Mouse (Mus musculus) intestine, embryonic 14.5 days (tissue): ENCODE measurements around the gene Sorbs2. TPM values are rescaled to one million over a fixed set of nuclear protein-coding genes. Genes with fewer than 3 reads are reported as not detected.

Source experiments
- ATAC-seq: fragments of 200-750 bp; cut with Nextera tagmentation; replicated peaks from 2 replicates; pipeline ENCODE4 v1.8.0; 2017; ENCODE audit warnings: low read depth, moderate number of reproducible peaks, moderate TSS enrichment, moderate library complexity; ENCODE audit not compliant: low FRiP score, low TSS enrichment
- DNase-seq: peaks from one replicate; pipeline ENCODE4 v3.0.0-alpha.2; 2018; ENCODE audit warnings: low spot score
- H3K27ac ChIP-seq: fragments of 300-500 bp; sonication (generic); 2 replicates; pipeline ENCODE4 v1.5.1; 2014; ENCODE audit warnings: low read depth, mild to moderate bottlenecking, control low read depth
- H3K27me3 ChIP-seq: fragments of 300-500 bp; sonication (generic); replicated peaks from 2 replicates; pipeline ENCODE4 v1.6.1; 2014; ENCODE audit warnings: low read length, control low read depth; ENCODE audit not compliant: control insufficient read depth, insufficient read depth
- H3K36me3 ChIP-seq: fragments of 300-500 bp; sonication (generic); 2 replicates; pipeline ENCODE4 v1.6.1; 2014; ENCODE audit warnings: low read length, control low read depth; ENCODE audit not compliant: control insufficient read depth, insufficient read depth
- H3K4me1 ChIP-seq: fragments of 300-500 bp; sonication (generic); replicated peaks from 2 replicates; pipeline ENCODE4 v1.6.1; 2014; ENCODE audit warnings: low read length, control low read depth, mixed read lengths; ENCODE audit not compliant: control insufficient read depth, insufficient read depth
- H3K4me2 ChIP-seq: fragments of 300-500 bp; sonication (generic); 2 replicates; pipeline ENCODE4 v1.6.1; 2014; ENCODE audit warnings: low read length
- H3K4me3 ChIP-seq: fragments of 300-500 bp; sonication (generic); 2 replicates; pipeline ENCODE4 v1.5.1; 2014; ENCODE audit warnings: low read depth, low read length, control low read depth, mixed read lengths
- H3K9ac ChIP-seq: fragments of 300-500 bp; sonication (generic); 2 replicates; pipeline ENCODE4 v1.6.1; 2014; ENCODE audit warnings: mild to moderate bottlenecking, low read length
- H3K9me3 ChIP-seq: fragments of 300-500 bp; sonication (generic); 2 replicates; pipeline ENCODE4 v1.6.1; 2016; ENCODE audit warnings: low read length, control low read depth; ENCODE audit not compliant: control insufficient read depth
- WGBS: fragments of 180-500 bp; shearing (Covaris S2); extraction: QIAGEN DNeasy Blood & Tissue Kit; methylation state at CpG from one replicate; pipeline ENCODE4 v1.1.7; 2014; 5-methylcytosine and 5-hydroxymethylcytosine counted together
- polyA plus RNA-seq: library from polyadenylated mRNA; unstranded; fragments of >200 nt; fragmentation: Nextera tagmentation; extraction: Ambion mirVana; gene quantifications from 2 replicates; pipeline ENCODE4 v1.2.1, GENCODE M21; 2014

The Sorbs2 gene
- polyA plus RNA-seq, 1 experiment from 2014 or later = 31.4 TPM

DNA sequence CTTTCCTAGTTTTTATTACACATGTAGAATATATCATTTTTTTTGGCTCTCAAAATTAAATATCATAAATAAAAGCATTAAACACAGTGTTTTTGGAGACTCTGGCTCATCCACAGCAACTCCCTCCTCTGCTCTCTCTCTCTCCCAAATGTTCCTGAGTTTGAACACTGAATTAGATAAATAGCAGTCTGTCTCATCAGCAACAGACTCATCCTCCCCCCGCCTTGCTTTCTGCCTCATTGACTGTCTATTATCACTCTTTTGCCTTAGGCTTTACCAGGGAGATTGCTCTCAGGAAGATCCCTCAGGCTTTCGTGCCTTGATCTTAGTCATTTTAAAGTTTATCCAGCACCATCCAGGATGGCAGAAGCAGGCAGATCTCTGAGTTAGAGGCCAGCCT lies 91.3 kb downstream of the Sorbs2 start:
- Histone ChIP-seq H3K9me3 (no peaks in the 10 kb centered on the region), H3K4me2 (no peak overlapping the region), H3K36me3 (no peaks in the 10 kb centered on the region), H3K27me3 (no peaks in the 10 kb centered on the region), H3K27ac (no peak overlapping the region), H3K4me1 (no peaks in the 10 kb centered on the region), H3K9ac (no peak overlapping the region), H3K4me3 (no peak overlapping the region)
- DNase-seq = no peak
- no peak for ATAC-seq
- WGBS = 81% methylated on average over 2 of the region's 2 CpGs

DNA sequence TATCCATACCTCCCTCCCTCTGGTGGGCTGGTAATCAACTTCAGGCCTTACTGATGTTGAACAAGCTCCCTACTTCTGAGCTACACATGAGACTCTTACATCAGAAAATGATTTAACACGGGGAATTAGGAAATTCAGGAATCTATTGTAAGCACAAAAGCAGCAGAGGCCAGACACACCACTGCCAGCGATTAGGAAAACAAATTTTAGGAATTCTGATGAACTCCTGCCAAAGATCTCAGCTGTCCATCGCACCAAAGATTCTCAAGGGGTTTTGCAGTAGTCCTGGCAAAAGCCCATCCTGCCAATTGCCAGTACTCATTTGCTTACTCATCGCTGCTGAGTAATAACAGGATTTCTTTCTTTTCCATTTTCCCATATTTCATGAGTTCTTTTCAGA lies 94.4 kb downstream of the Sorbs2 start:
- Histone ChIP-seq H3K36me3 (no peaks in the 10 kb centered on the region), H3K27ac (no peak overlapping the region), H3K4me3 (no peak overlapping the region), H3K9me3 (no peaks in the 10 kb centered on the region), H3K4me2 (no peak overlapping the region), H3K4me1 (no peaks in the 10 kb centered on the region), H3K9ac (no peak overlapping the region), H3K27me3 (no peaks in the 10 kb centered on the region)
- 70% methylated on average over 4 of the region's 4 CpGs for WGBS
- DNase-seq (no peak), ATAC-seq (no peak)

DNA sequence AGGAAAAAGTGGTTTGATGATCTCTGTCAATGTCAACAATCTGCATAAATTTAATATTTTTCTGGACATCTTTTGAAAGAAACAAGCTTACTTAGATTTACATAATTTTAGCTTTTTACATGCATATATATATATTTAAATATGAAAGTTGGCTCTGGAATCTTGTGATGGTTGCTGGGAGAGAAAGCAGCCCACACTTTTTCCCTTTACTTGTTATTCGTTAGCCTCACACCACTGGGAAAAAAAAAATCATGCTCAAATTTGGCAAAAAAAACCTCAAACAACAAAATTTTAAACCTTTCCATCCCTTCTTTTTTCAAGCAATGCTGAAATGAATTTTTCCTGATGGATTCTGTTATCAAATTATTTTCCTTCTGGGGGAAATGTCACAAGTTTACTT lies 97.8 kb downstream of the Sorbs2 start:
- H3K4me3 ChIP-seq = no peak overlapping the region
- no peak for DNase-seq
- no peak overlapping the region for H3K27ac ChIP-seq
- no peak overlapping the region for H3K9ac ChIP-seq
- ATAC-seq = no peak
- 79% methylated on average over 1 of the region's 1 CpGs for WGBS
- no peaks in the 10 kb centered on the region for H3K27me3 ChIP-seq
- H3K36me3 ChIP-seq = no peaks in the 10 kb centered on the region
- H3K9me3 ChIP-seq = no peaks in the 10 kb centered on the region
- H3K4me2 ChIP-seq = no peak overlapping the region
- H3K4me1 ChIP-seq = no peaks in the 10 kb centered on the region

GRCm38 (mm10) chr8:45607012-45607411 lies 99.4 kb downstream of the Sorbs2 start:
- 77% methylated on average over 6 of the region's 6 CpGs for WGBS
- Histone ChIP-seq H3K4me2 (no peak overlapping the region), H3K9me3 (no peaks in the 10 kb centered on the region), H3K4me3 (no peak overlapping the region), H3K36me3 (no peaks in the 10 kb centered on the region), H3K27me3 (no peaks in the 10 kb centered on the region), H3K4me1 (no peaks in the 10 kb centered on the region), H3K27ac (no peak overlapping the region), H3K9ac (no peak overlapping the region)
- DNase-seq (no peak), ATAC-seq (no peak)

- 96% methylated on average over 6 of the region's 6 CpGs for WGBS
- Histone ChIP-seq H3K27me3 (no peaks in the 10 kb centered on the region), H3K36me3 (no peaks in the 10 kb centered on the region), H3K9me3 (no peaks in the 10 kb centered on the region), H3K4me3 (no peak overlapping the region), H3K9ac (no peak overlapping the region), H3K4me1 (no peaks in the 10 kb centered on the region), H3K27ac (no peak overlapping the region), H3K4me2 (no peak overlapping the region)
- no peak for ATAC-seq
- DNase-seq = no peak
Measured at GRCm38 (mm10) chr8:45608413-45608812, 100.8 kb downstream of the Sorbs2 start.

DNA sequence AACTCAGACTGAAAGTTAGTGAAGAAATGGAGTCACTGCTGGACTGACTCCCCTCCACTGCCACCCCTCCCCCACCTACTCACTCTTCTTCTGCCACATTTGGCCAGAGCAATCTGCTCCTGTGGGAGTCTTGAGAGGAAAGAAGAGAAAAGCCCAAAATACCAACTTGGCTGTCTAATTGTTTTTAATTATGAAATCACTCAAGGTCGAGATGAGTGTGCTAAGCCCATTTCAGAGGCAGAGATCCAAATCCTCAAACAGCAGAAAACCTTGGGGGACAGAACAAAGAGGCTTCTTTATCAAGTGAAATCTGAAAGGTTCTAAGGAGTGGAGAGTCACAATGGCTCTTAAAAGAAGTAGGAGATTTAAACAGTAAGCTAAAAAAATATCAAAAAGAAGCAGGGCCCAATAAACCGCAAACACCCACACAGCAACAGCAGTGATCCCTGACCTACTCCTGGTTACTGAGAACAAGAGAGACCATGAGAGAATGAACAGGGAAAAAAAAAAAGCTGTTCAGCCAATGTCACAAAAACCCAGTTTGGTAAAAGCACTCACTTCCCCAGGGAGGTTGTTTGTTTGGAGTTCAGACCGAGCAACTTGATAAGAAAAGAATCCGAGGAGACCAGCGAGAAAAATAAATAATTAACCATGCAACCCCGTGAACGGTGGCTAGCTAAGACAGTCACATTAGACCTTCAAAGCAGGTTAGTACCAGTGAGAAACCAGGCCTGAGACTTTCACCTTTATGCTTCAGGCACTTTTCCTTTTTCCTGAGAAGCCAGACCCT lies 103.0 kb downstream of the Sorbs2 start:
- Histone ChIP-seq H3K36me3 (no peaks in the 10 kb centered on the region), H3K4me1 (peaks cover 8% of the 10 kb centered on the region), H3K9ac (no peak overlapping the region), H3K4me3 (no peak overlapping the region), H3K9me3 (no peaks in the 10 kb centered on the region), H3K27me3 (no peaks in the 10 kb centered on the region), H3K27ac (no peak overlapping the region), H3K4me2 (no peak overlapping the region)
- ATAC-seq (no peak), DNase-seq (no peak)
- 28% methylated on average over 7 of the region's 7 CpGs for WGBS

GRCm38 (mm10) chr8:45611320-45611719 lies 103.7 kb downstream of the Sorbs2 start:
- Histone ChIP-seq H3K27me3 (no peaks in the 10 kb centered on the region), H3K4me1 (peaks cover 8% of the 10 kb centered on the region), H3K4me3 (no peak overlapping the region), H3K4me2 (no peak overlapping the region), H3K27ac (no peak overlapping the region), H3K9me3 (no peaks in the 10 kb centered on the region), H3K36me3 (no peaks in the 10 kb centered on the region), H3K9ac (no peak overlapping the region)
- no peak for ATAC-seq
- no peak for DNase-seq
- WGBS = 83% methylated on average over 1 of the region's 1 CpGs

DNA sequence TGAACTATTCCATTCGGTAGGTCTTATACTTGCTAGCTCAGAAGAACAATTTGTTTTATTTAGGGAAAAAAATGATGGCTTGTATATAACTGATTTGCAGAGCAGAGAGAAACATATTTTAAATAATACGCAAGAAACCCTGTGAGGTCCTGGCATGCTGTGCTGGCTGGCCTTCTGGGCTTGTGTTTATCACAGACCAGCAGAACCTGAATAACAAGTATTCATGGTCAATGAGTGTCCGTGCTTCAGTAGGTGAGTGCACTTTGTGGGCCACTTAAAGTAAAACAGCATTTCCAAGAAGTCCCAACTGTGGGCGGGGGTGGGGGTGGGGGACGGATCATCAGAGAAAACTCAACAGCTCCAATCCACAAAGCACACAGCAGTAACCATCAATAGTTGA lies 107.0 kb downstream of the Sorbs2 start:
- Histone ChIP-seq H3K9ac (no peak overlapping the region), H3K27ac (no peak overlapping the region), H3K9me3 (no peaks in the 10 kb centered on the region), H3K36me3 (no peaks in the 10 kb centered on the region), H3K4me3 (no peak overlapping the region), H3K27me3 (no peaks in the 10 kb centered on the region), H3K4me2 (no peak overlapping the region), H3K4me1 (peaks cover 8% of the 10 kb centered on the region)
- ATAC-seq (peak; percentile 70; the same call in 1 of the 2 replicates), DNase-seq (no peak)
- 32% methylated on average over 5 of the region's 5 CpGs for WGBS

DNA sequence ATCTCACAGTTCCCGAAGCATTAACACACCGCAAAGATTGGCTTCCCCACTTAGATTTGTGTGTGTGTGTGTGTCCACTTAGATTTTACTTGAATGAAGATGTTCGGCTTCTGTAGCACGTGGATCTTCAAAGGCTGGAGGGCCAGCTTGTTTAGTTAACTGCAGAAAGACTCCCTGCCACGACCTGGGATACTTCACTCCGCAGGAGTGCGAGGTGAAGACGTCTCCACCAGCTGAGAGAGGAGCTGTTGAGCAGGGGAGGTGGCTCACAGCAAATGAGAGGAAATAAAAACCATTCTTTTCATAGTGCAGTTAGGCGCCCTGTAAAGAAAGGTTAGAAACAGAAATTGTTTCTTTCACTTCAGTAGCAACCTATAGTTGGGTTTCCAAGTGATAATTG lies 107.5 kb downstream of the Sorbs2 start:
- H3K9ac ChIP-seq = no peak overlapping the region
- 10% methylated on average over 9 of the region's 9 CpGs for WGBS
- ATAC-seq (peak; percentile 45; the same call in 1 of the 2 replicates), DNase-seq (no peak)
- no peaks in the 10 kb centered on the region for H3K36me3 ChIP-seq
- no peaks in the 10 kb centered on the region for H3K9me3 ChIP-seq
- no peak overlapping the region for H3K4me3 ChIP-seq
- H3K27me3 ChIP-seq = no peaks in the 10 kb centered on the region
- peaks cover 8% of the 10 kb centered on the region for H3K4me1 ChIP-seq
- peak overlapping the region; percentile 54; the same call in 1 of the 2 replicates for H3K27ac ChIP-seq
- H3K4me2 ChIP-seq = no peak overlapping the region
